Mouse (Mus musculus): ENCODE measurements around the gene D6Ertd527e.

DNA sequence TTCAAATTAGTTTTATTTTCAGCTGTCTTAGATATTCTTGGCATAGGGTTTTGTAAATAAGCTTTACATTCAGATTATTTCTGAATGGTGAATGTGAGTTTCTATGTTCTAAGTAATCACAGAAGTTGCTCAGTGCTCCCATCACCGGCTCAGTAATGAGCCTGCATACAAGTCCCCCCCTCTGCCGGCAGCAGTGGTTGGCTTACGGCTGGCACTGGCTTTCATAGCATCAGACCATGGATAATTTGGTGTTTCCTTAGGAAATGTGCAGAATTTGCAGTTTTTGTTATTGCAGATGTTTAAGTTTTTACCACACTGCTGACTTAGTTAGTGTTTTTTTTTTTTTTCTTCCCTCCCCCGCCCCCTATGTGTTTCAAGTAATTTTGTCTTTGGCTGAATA is 25.1 kb upstream of the D6Ertd527e start:
- no peak for TF ChIP-seq CTCF (IDR thresholded peaks at IDR 0.05; ENCODE audit: low read depth)
- TF ChIP-seq EP300 (optimal IDR thresholded peaks at IDR 0.05) = no peak
